Mouse (Mus musculus): ENCODE data around the gene Hspg2. TPM values are rescaled to one million over a fixed set of nuclear protein-coding genes. Genes with fewer than 3 reads are reported as not detected.

Gene Hspg2
- polyA plus RNA-seq, 1 experiment from 2014 or later = 30.0 TPM

Small RNAs within 50 kb of the gene (microRNA-seq; reads per million reads assigned to microRNA genes)
- 1.1 reads per million for gene Mir7018

Other genes with a start within 250 kb of the Hspg2 start
- 5.0 and 6.7 TPM in 2 replicates for gene Wnt4, start 191.3 kb upstream of the Hspg2 start, polyA plus RNA-seq (2015; fragmentation: Nextera tagmentation; extraction: Ambion mirVana)
- gene Cdc42, start 111.0 kb upstream of the Hspg2 start, polyA plus RNA-seq (2015; fragmentation: Nextera tagmentation; extraction: Ambion mirVana) = 700 and 721 TPM in 2 replicates
- gene Cela3a, start 59.0 kb upstream of the Hspg2 start, polyA plus RNA-seq (2015; fragmentation: Nextera tagmentation; extraction: Ambion mirVana) = not detected in 2 replicates
- gene Cela3b, start 38.2 kb upstream of the Hspg2 start, polyA plus RNA-seq (2015; fragmentation: Nextera tagmentation; extraction: Ambion mirVana) = 0.29 TPM in 1 of 2 replicates, not detected in the other
- gene 1700013G24Rik, start 15.5 kb upstream of the Hspg2 start, polyA plus RNA-seq (2015; fragmentation: Nextera tagmentation; extraction: Ambion mirVana) = not detected in 2 replicates
- gene Ldlrad2, start 105.8 kb downstream of the Hspg2 start, polyA plus RNA-seq (2015; fragmentation: Nextera tagmentation; extraction: Ambion mirVana) = not detected in 2 replicates
- gene Usp48, start 125.0 kb downstream of the Hspg2 start, polyA plus RNA-seq (2015; fragmentation: Nextera tagmentation; extraction: Ambion mirVana) = 83.3 and 86.5 TPM in 2 replicates
- 15.7 and 17.0 TPM in 2 replicates for gene Rap1gap, start 196.0 kb downstream of the Hspg2 start, polyA plus RNA-seq (2015; fragmentation: Nextera tagmentation; extraction: Ambion mirVana)